Mouse (Mus musculus): ENCODE measurements around the gene Dtnb.

The Dtnb gene

DNA sequence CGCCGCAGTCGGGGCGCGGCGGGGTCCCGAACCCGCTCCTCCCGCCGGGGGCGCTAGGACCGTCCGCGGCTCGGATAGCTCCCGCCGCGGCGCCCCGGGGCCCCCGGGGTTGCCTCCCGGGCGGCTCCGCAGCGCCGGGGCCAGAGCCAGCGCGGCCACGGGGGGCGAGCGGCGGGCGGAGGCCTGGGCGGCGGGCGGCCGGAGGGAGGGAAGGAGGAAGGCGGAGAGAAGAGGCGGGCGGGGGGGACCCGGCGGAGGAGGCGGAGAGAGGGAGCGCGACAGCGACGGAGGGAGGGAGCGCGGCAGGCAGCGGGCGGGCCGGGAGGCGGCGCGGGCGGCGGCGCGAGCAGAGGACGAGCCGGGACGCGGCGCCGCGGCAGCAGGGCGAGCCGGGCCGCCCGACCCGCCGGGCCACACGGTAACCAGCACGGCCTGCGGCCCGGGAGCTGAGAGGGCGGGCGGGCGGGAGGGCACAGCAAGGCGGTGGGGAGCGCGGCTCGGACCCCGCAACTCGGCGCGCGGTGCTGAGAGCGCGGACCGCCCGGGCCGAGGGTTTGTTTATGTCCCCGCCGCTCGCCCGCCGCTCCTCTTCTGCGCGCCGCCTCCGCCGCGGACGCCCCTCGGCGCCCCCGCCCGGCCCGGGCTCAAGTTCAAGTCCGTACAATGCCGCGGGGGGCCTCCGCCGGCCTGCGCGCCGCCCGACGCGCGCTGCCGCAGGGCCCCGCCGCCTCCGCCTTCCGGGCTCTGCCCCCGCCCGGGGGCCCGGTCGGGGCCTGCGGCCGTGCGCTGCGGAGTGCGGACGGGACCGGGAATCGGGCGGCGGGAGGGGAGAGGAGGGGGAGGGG is 234.7 kb downstream of the Dtnb start:
- in situ Hi-C loops (cut with MboI), result no loop called here

DNA sequence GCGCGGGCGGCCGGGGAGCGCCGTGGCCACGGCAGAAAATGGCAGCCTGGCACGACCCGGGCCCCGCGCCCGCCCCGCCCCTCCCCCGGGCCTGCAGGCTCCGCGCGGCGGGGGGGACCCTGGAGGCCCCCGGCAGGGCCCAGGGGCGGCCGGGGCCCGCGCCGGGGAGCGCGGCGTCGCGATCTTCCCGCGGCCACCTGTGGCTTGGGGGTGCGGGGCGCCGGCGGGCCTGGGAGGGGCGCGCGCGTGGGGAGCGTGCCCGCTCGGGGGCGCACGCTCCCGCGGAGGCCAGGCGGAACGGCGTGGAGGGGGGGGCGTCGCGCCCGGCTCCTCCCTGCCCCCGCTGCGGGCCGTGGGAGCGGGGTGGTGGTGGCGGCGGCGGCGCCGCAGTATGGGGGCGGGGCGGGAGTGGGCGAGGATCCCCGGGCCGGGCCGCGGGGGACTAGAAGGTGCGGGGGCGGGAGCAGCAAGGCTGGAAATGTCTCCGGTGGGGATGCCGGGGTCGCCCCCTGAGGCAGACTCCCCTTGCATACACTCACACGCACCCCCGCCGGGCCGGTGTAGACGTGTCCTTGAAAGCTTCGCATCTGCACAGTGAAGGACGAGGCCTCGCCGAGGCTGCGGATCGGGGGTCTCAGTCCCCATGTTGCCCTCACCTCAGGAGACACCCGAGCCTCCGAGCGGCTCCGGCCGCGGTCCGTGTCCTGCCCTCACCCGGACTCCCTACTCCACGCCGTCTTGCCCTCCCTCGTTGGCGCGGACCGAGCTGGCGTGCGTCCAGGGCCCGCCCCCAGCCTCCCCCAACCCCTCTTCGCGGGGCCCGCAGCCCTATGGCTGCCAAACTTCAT is 235.6 kb downstream of the Dtnb start:
- in situ Hi-C loops (cut with MboI), result no loop called here

DNA sequence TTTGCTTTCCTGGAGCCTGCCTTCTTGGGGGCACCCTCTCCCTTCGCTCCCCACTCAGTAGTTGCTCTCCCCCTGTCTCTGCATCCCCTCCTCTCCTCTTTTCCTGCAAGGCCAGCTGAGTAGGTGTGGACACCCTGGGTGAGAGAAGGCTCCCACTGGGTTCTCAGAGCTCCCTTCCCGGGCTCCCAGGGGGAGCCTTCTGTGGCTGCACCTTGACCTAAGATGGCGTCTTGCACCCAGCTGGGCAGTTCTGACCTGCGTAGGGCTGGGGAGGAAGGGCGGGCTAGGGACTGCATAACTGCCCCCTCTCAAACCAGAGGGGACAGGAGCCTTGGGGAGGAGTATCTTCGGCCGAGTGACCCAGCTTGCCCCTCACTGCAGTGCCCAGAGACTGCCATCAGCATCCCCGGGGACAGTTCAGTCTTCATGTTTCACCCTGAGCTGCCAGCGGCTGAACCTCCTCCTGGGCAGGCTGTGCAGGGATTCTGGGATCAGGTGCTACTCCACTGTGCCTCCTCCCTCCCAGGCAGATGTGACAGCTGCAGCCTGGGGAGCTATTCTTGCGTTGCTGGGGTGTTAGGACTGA is 236.3 kb downstream of the Dtnb start:
- in situ Hi-C loops (cut with MboI), result no loop called here

DNA sequence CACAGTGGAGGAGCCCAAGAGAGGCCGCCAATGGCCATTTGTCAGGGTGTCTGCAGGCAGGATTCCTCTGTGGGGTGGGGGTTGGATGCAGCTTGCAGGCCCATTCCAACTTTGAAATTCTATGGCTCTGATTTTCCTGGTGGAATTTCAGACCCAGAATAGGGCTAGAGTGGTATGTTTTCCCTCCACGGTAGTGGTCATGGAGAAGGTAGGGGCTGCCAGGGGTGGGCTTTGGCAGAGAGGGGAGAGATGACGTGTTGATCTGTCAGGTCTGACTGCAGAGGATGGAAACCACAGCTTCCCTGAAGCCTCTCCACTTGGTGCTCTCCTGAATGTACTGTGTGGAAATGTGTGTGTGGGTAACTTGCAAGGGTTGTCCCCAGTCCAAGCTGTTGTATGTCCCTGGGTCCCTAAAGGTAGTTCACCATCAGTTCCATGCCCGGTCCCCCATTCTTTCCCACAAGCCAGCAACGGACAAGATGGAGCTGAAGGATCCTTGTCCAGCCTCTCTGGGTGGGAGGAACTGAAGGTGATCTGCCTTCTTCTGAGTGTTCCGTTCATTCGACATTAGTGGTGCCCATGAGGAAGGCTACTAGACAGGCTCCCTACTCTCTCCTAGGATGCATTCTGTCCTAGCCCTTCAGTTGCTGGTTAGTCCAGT is 237.5 kb downstream of the Dtnb start:
- in situ Hi-C loops (cut with MboI), result no loop called here

GRCm38 (mm10) chr12:3810455-3810854 is 238.3 kb downstream of the Dtnb start:
- in situ Hi-C loops (cut with MboI), result no loop called here

- in situ Hi-C loops (cut with MboI), result no loop called here
These were observed 239.4 kb downstream of the Dtnb start for GRCm38 (mm10) chr12:3811596-3811995.

- in situ Hi-C loops (cut with MboI), result no loop called here
These were observed 240.1 kb downstream of the Dtnb start for GRCm38 (mm10) chr12:3812251-3812650.

- in situ Hi-C loops (cut with MboI), result no loop called here
These were observed 241.0 kb downstream of the Dtnb start for GRCm38 (mm10) chr12:3813138-3813537.

DNA sequence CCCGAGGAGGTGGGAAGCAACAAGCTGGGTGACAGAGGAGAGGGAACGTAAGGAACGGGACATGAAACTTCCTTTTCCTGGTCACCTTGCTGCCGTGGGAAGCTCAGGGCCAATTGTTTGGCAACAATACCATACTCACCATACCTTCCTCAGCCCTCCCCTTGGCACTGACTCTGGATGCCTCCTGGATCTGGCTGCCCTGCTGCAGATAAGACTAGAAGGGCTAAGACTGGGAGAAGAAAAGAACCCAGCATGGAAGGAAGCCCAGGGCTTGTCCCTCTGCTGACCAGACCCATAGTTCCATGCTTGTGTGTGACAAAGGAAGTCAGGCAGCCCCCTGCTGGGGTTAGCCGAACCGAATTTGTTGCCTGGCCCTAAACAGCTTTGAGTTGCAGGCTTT is 243.2 kb downstream of the Dtnb start:
- in situ Hi-C loops (cut with MboI), result no loop called here

- in situ Hi-C loops (cut with MboI), result no loop called here
These were observed 244.9 kb downstream of the Dtnb start for GRCm38 (mm10) chr12:3817033-3817432.

DNA sequence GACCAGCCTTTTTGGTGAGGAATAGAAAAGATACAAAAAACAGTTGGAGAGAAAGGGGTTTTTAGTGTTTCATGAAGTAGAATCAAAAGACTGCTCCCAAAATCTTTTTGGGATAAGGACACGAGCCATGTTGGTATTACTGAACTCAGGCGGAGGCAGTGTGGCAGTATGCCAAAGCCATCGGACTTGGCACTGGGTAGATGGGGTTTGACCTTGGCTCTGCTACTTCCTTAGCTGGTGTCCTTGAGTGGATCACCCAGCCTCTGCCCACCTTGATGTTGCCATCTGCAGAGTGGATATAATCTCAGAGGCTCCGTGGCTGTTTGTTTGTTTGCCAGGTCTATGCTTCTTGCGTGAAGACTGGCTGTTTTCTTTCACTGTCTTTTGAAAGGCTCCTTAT is 245.4 kb downstream of the Dtnb start:
- in situ Hi-C loops (cut with MboI), result no loop called here

GRCm38 (mm10) chr12:3819899-3820298 is 247.7 kb downstream of the Dtnb start:
- in situ Hi-C loops (cut with MboI), result no loop called here

- in situ Hi-C loops (cut with MboI), result no loop called here
These were observed 251.2 kb downstream of the Dtnb start for GRCm38 (mm10) chr12:3823408-3823807.

DNA sequence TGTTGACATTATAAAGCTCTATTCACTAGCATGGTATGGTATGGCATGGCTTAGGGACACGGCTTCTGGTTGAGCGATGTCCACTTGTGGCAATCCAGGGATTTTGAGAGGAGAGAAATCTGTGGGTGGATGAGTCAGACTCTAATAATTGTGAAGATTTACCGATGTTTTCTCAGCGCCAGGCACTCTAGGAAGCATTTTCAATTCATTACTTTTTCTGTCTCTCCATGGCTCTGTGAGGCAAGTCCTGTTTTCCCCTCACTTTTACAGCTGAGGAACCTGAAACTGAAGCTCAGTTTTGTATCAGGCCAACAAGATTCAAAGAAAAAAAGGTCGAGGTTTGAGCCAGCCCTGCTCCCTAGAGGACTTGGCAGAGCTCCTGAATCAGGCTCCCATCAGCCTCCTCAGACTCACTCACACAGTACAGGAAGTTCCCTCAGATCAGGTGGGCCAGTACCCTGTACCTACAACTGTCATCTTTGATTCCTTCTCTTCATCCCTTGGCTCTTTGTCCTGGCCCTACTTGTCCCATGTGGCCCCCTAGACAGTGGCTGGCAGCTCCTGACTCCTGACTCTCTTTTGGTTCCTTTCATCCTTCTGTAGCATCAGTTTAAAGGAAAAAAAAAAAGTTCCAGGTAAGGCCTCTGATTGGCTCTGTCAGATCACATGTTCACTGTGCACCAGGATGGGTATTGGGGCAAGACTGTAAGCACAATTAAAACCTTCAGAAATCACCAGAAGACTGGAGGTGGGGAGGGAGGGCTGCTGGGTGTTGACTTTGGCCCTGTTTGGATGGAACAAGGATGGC is 252.9 kb downstream of the Dtnb start:
- in situ Hi-C loops (cut with MboI), result no loop called here

GRCm38 (mm10) chr12:3825714-3826080 is 253.5 kb downstream of the Dtnb start:
- in situ Hi-C loops (cut with MboI), result no loop called here

DNA sequence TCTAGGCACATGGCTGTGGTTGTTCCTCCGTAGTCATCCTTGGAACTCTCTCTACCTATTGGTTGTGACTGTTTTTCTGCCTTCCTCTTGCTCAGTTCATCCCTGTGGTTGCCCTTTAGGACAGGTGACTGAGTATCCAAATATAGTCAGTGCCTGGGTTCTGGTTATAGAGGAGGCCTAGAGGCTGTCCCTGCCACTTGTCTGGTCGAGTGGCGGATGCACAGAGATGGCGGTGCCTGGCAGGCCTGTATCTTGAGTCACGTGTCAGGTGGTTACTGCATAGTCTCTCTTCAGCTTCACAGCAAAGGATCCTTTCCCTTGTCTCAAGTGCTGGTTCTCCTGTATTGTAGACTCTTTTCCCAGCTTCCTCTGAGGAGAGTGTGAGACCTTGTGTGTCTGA is 255.6 kb downstream of the Dtnb start:
- in situ Hi-C loops (cut with MboI), result no loop called here

Measured in mature B cell (primary cell).